Comparison of ENCODE assay signal across 9 mouse cellular contexts in genomic region chr17:49935602-49936205, GRCm38 (mm10).
DNase-seq lines count a peak whose midpoint lies in the region; ATAC-seq and TF ChIP-seq lines count a peak whose summit lies in the region.
"Had no signal": no experiment of that assay in that cellular context is flagged by ENCODE, and none has a peak within 500 bp of the region (broad histone marks: within the 10 kb centered on the region; RNA-seq: fewer than 3 reads in every experiment).

No protein-coding gene starts in this region.

- no peak overlapping the region for H3K27ac ChIP-seq in MEL (ENCODE audit: control insufficient read depth, low read depth, low read length)
- no peak overlapping the region for H3K27ac ChIP-seq in forebrain, embryonic 12.5 days
- H3K27ac ChIP-seq: macrophage had no signal

- peak; percentile 98 for TF ChIP-seq RAD21 in MEL (IDR thresholded peaks at IDR 0.05; ENCODE audit: low read depth, low read length)

- H3K4me2 ChIP-seq in forebrain, embryonic 12.5 days, result peak overlapping the region; percentile 22; the same call in 1 of the 2 replicates

- peak; percentile 91 to 98 (median 95) for TF ChIP-seq CTCF in MEL (IDR thresholded peaks at IDR 0.05 in 2 of 3, conservative IDR thresholded peaks at IDR 0.05 in 1 of 3; ENCODE audit: control insufficient read depth in 1 of 3, insufficient read depth in 1 of 3, low read depth in 2 of 3, low read length in 3 of 3, poor library complexity in 1 of 3, severe bottlenecking in 1 of 3)

- TF ChIP-seq EP300 in MEL (IDR thresholded peaks at IDR 0.05; ENCODE audit: low read depth in 1 of 2, low read length in 2 of 2), result no peak

- H3K4me3 ChIP-seq in MEL (ENCODE audit: control insufficient read depth in 1 of 2, insufficient read depth in 1 of 2, low read depth in 2 of 2, low read length in 2 of 2), result no peak overlapping the region
- no peak overlapping the region for H3K4me3 ChIP-seq in forebrain, embryonic 12.5 days (replicated peaks)

- no peak for TF ChIP-seq POLR2A in MEL (IDR thresholded peaks at IDR 0.05; ENCODE audit: control insufficient read depth in 1 of 2, insufficient read depth in 1 of 2, low read depth in 1 of 2, low read length in 2 of 2, poor library complexity in 1 of 2)

- H3K36me3 ChIP-seq in MEL (ENCODE audit: control insufficient read depth in 1 of 2, insufficient read depth in 2 of 2, low read length in 2 of 2), result no peaks in the 10 kb centered on the region
- no peaks in the 10 kb centered on the region for H3K36me3 ChIP-seq in forebrain, embryonic 12.5 days (replicated peaks)

- peak; percentile 80 for DNase-seq in MEL (ENCODE audit: low read depth, low spot score)
- peak; percentile 32 for DNase-seq in c-Kit-positive CD71-positive TER-119-negative erythroid progenitor cells, embryonic 14.5 days (ENCODE audit: low read depth)
- DNase-seq in layer of hippocampus, adult 9-10 months (ENCODE audit: low spot score), result peak; percentile 69
- DNase-seq in lung, postnatal 25 days (ENCODE audit: low spot score), result peak; percentile 63
- DNase-seq in retina, postnatal 7 days (ENCODE audit: low read depth, low spot score), result peak; percentile 53
- DNase-seq in thymus, postnatal 4 days, result peak; percentile 80

- WGBS in forebrain, embryonic 12.5 days, result 2% methylated on average over 4 of the region's 4 CpGs

- H3K9me3 ChIP-seq in MEL (replicated peaks; ENCODE audit: insufficient read depth, low read length), result no peaks in the 10 kb centered on the region
- H3K9me3 ChIP-seq in forebrain, embryonic 12.5 days, result no peaks in the 10 kb centered on the region

- peak overlapping the region; percentile 37 for H3K9ac ChIP-seq in MEL (ENCODE audit: control insufficient read depth, low read depth, low read length, poor library complexity, severe bottlenecking)
- H3K9ac ChIP-seq in forebrain, embryonic 12.5 days, result no peak overlapping the region

- H3K27me3 ChIP-seq in MEL (ENCODE audit: control insufficient read depth in 1 of 2, insufficient read depth in 2 of 2, low read length in 2 of 2), result no peaks in the 10 kb centered on the region
- H3K27me3 ChIP-seq in forebrain, embryonic 12.5 days, result peaks cover 21% of the 10 kb centered on the region

- ATAC-seq in forebrain, embryonic 12.5 days (ENCODE audit: low FRiP score), result peak; percentile 87
- ATAC-seq in hematopoietic stem cell, adult 5-6 weeks (replicated peaks in 1 of 2; ENCODE audit: insufficient read depth in 1 of 2, low FRiP score in 2 of 2, low TSS enrichment in 1 of 2, low read depth in 1 of 2, poor library complexity in 2 of 2, severe bottlenecking in 2 of 2), result peak; percentile 65 to 67

- no peaks in the 10 kb centered on the region for H3K79me2 ChIP-seq in MEL (ENCODE audit: control insufficient read depth, insufficient read depth, low read length, poor library complexity)

- no peaks in the 10 kb centered on the region; a peak in 1 of 4 replicates for H3K4me1 ChIP-seq in MEL (ENCODE audit: control insufficient read depth in 1 of 2, insufficient read depth in 2 of 2, low read length in 2 of 2)
- H3K4me1 ChIP-seq in forebrain, embryonic 12.5 days, result peaks cover 7% of the 10 kb centered on the region; the same call in 1 of the 2 replicates

TF ChIP-seq in MEL, 35 proteins besides CTCF, POLR2A, EP300 and RAD21:
- no peak for TF ChIP-seq POLR2AphosphoS5 (IDR thresholded peaks at IDR 0.05; ENCODE audit: borderline replicate concordance, low read depth, low read length)
- TF ChIP-seq MAX (IDR thresholded peaks at IDR 0.05; ENCODE audit: low read length), result 0 out of 2 replicates have a peak, but pooled peaks have one; percentile 22
- TF ChIP-seq SMC3 (IDR thresholded peaks at IDR 0.05; ENCODE audit: low read depth, low read length), result peak; percentile 99
- TF ChIP-seq ZC3H11A (IDR thresholded peaks at IDR 0.05; ENCODE audit: low read depth, low read length), result peak; percentile 94
